Mouse (Mus musculus) kidney, embryonic 15.5 days (tissue): ENCODE results near the gene Ang. TPM values are rescaled to one million over a fixed set of nuclear protein-coding genes. Genes with fewer than 3 reads are reported as not detected.

ENCODE experiments used
- polyA plus RNA-seq: library from polyadenylated mRNA; unstranded; fragments of >200 nt; fragmentation: Nextera tagmentation; extraction: Ambion mirVana; gene quantifications from 2 replicates; pipeline ENCODE4 v1.2.1, GENCODE M21; 2015

The Ang gene
- polyA plus RNA-seq, 1 experiment from 2014 or later: 9.8 TPM

Other genes starting within 250 kb of the Ang start
- 6.2 and 8.5 TPM in 2 replicates for gene Tep1, start 220.6 kb upstream of the Ang start, polyA plus RNA-seq
- gene Klhl33, start 193.6 kb upstream of the Ang start, polyA plus RNA-seq: 0.19 TPM in 2 replicates
- 166 and 173 TPM in 2 replicates for gene Osgep, start 166.3 kb upstream of the Ang start, polyA plus RNA-seq
- 301 and 306 TPM in 2 replicates for gene Apex1, start 166.2 kb upstream of the Ang start, polyA plus RNA-seq
- 49.5 and 53.9 TPM in 2 replicates for gene Pip4p1, start 160.3 kb upstream of the Ang start, polyA plus RNA-seq
- 74.3 and 78.6 TPM in 2 replicates for gene Pnp, start 160.1 kb upstream of the Ang start, polyA plus RNA-seq
- not detected in 2 replicates for gene Gm49342, start 146.6 kb upstream of the Ang start, polyA plus RNA-seq
- 0.62 and 1.0 TPM in 2 replicates for gene Pnp2, start 135.2 kb upstream of the Ang start, polyA plus RNA-seq
- not detected in 2 replicates for gene Rnase10, start 83.4 kb upstream of the Ang start, polyA plus RNA-seq
- 0.17 TPM in 1 of 2 replicates, not detected in the other for gene Rnase9, start 49.3 kb upstream of the Ang start, polyA plus RNA-seq
- gene Rnase11, start 41.0 kb upstream of the Ang start, polyA plus RNA-seq: 0.38 TPM in 1 of 2 replicates, not detected in the other
- 10.2 and 11.1 TPM in 2 replicates for gene Rnase12, start 33.5 kb upstream of the Ang start, polyA plus RNA-seq
- 0.04 TPM in 1 of 2 replicates, not detected in the other for gene Olfr750, start 16.7 kb upstream of the Ang start, polyA plus RNA-seq
- gene Rnase4, start 73 bp upstream of the Ang start, polyA plus RNA-seq: 37.8 and 40.5 TPM in 2 replicates
- gene Eddm3b, start 23.3 kb downstream of the Ang start, polyA plus RNA-seq: 2.0 and 2.1 TPM in 2 replicates
- 0.52 and 1.3 TPM in 2 replicates for gene Rnase6, start 32.8 kb downstream of the Ang start, polyA plus RNA-seq
- gene Rnase1, start 55.6 kb downstream of the Ang start, polyA plus RNA-seq: 0.17 and 1.00 TPM in 2 replicates
- gene Rnase2b, start 71.1 kb downstream of the Ang start, polyA plus RNA-seq: not detected in 2 replicates
- gene Ang2, start 108.0 kb downstream of the Ang start, polyA plus RNA-seq: not detected in 2 replicates
- not detected in 2 replicates for gene Ear14, start 112.2 kb downstream of the Ang start, polyA plus RNA-seq
- not detected in 2 replicates for gene Rnase2a, start 165.0 kb downstream of the Ang start, polyA plus RNA-seq